Mouse (Mus musculus) brain, adult 2 months (tissue): ENCODE data around the gene Ttc9b.
A peak's percentile ranks its signal among the peaks of the same experiment; 100 is the strongest.

Experiments
- DNase-seq: peaks from one replicate; pipeline ENCODE4 v3.0.0; 2011; ENCODE audit warnings: low read depth, low spot score

The Ttc9b gene

GRCm38 (mm10) chr7:27687836-27688235, 34.1 kb downstream of the Ttc9b start:
- DNase-seq = no peak

- DNase-seq = no peak
Measured at GRCm38 (mm10) chr7:27688246-27688788, 34.6 kb downstream of the Ttc9b start.

- peak; percentile 99 for DNase-seq
Measured at GRCm38 (mm10) chr7:27688815-27689612, 35.3 kb downstream of the Ttc9b start, which contains the start of gene Zfp607b. TSS of gene Zfp607b (plus strand) at chr7:27689340.

- peak; percentile 65 for DNase-seq
Measured at GRCm38 (mm10) chr7:27691076-27691475, 37.4 kb downstream of the Ttc9b start.

GRCm38 (mm10) chr7:27696711-27697110, 43.0 kb downstream of the Ttc9b start:
- no peak for DNase-seq
